Mouse (Mus musculus): Measurements from ENCODE around the gene Rnd1.

- TF ChIP-seq CTCF (IDR thresholded peaks at IDR 0.05; ENCODE audit: low read depth) (no peak), EP300 (IDR thresholded peaks at IDR 0.05; ENCODE audit: low read depth) (no peak)
Measured at GRCm38 (mm10) chr15:98726079-98726478, 48.8 kb upstream of the Rnd1 start.

Measured in heart, postnatal 0 days (tissue).